Mouse (Mus musculus) midbrain, embryonic 10.5 days (tissue): ENCODE measurements around the gene Capn1. TPM values are rescaled to one million over a fixed set of nuclear protein-coding genes. Genes with fewer than 3 reads are reported as not detected.
A peak's percentile ranks its signal among the peaks of the same experiment; 100 is the strongest.

Source experiments
- DNase-seq: peaks from one replicate; pipeline ENCODE4 v3.0.0-alpha.2; 2017; ENCODE audit warnings: low spot score
- H3K27ac ChIP-seq: fragments of 300-500 bp; sonication (generic); replicated peaks from 2 replicates; pipeline ENCODE4 v1.5.1; 2016; ENCODE audit warnings: mild to moderate bottlenecking
- H3K27me3 ChIP-seq: fragments of 300-500 bp; sonication (generic); 2 replicates; pipeline ENCODE4 v1.6.1; 2016; ENCODE audit warnings: low read depth, mild to moderate bottlenecking; ENCODE audit not compliant: poor library complexity, severe bottlenecking
- H3K36me3 ChIP-seq: fragments of 300-500 bp; sonication (generic); 2 replicates; pipeline ENCODE4 v1.6.1; 2016; ENCODE audit warnings: mild to moderate bottlenecking, moderate library complexity
- H3K4me1 ChIP-seq: fragments of 300-500 bp; sonication (generic); 2 replicates; pipeline ENCODE4 v1.6.1; 2016
- H3K4me3 ChIP-seq: fragments of 300-500 bp; sonication (generic); 2 replicates; pipeline ENCODE4 v1.5.1; 2016; ENCODE audit warnings: mild to moderate bottlenecking, moderate library complexity
- H3K9me3 ChIP-seq: fragments of 300-500 bp; sonication (generic); replicated peaks from 2 replicates; pipeline ENCODE4 v1.6.1; 2016; ENCODE audit warnings: mild to moderate bottlenecking
- WGBS: fragments of 180-500 bp; shearing (Covaris S2); methylation state at CpG from one replicate; pipeline ENCODE4 v1.1.7; 2016; 5-methylcytosine and 5-hydroxymethylcytosine counted together
- polyA plus RNA-seq: library from polyadenylated mRNA; unstranded; fragments of >200 nt; fragmentation: Nextera tagmentation; extraction: Ambion mirVana; gene quantifications from 2 replicates; pipeline ENCODE4 v1.2.1, GENCODE M21; 2016

Gene Capn1
- polyA plus RNA-seq, 1 experiment from 2014 or later: 4.1 TPM

- Histone ChIP-seq H3K27ac (no peak overlapping the region), H3K36me3 (no peaks in the 10 kb centered on the region), H3K4me1 (no peaks in the 10 kb centered on the region), H3K9me3 (no peaks in the 10 kb centered on the region), H3K27me3 (no peaks in the 10 kb centered on the region), H3K4me3 (no peak overlapping the region)
- WGBS: 76% methylated on average over 3 of the region's 3 CpGs
- DNase-seq: no peak
Measured at GRCm38 (mm10) chr19:5977717-5978116, 38.0 kb downstream of the Capn1 start.

GRCm38 (mm10) chr19:5975676-5976075 is 40.0 kb downstream of the Capn1 start:
- 85% methylated on average over 4 of the region's 4 CpGs for WGBS

GRCm38 (mm10) chr19:5975112-5975511 is 40.6 kb downstream of the Capn1 start:
- Histone ChIP-seq H3K36me3 (no peaks in the 10 kb centered on the region), H3K4me3 (no peak overlapping the region), H3K4me1 (no peaks in the 10 kb centered on the region), H3K27me3 (no peaks in the 10 kb centered on the region), H3K9me3 (no peaks in the 10 kb centered on the region), H3K27ac (no peak overlapping the region)
- WGBS: 76% methylated on average over 4 of the region's 4 CpGs
- DNase-seq: no peak

More at GRCm38 (mm10) chr19:5975676-5976075, 40.0 kb downstream of the Capn1 start:
- Histone ChIP-seq H3K36me3 (no peaks in the 10 kb centered on the region), H3K4me1 (no peaks in the 10 kb centered on the region), H3K9me3 (no peaks in the 10 kb centered on the region), H3K4me3 (no peak overlapping the region), H3K27ac (no peak overlapping the region), H3K27me3 (no peaks in the 10 kb centered on the region)
- no peak for DNase-seq

- Histone ChIP-seq H3K4me3 (no peak overlapping the region), H3K9me3 (no peaks in the 10 kb centered on the region), H3K27ac (no peak overlapping the region), H3K27me3 (no peaks in the 10 kb centered on the region), H3K4me1 (peaks cover 23% of the 10 kb centered on the region), H3K36me3 (no peaks in the 10 kb centered on the region)
- 88% methylated on average over 10 of the region's 10 CpGs for WGBS
- no peak for DNase-seq
Measured at GRCm38 (mm10) chr19:5967664-5968063, 48.0 kb downstream of the Capn1 start.

DNA sequence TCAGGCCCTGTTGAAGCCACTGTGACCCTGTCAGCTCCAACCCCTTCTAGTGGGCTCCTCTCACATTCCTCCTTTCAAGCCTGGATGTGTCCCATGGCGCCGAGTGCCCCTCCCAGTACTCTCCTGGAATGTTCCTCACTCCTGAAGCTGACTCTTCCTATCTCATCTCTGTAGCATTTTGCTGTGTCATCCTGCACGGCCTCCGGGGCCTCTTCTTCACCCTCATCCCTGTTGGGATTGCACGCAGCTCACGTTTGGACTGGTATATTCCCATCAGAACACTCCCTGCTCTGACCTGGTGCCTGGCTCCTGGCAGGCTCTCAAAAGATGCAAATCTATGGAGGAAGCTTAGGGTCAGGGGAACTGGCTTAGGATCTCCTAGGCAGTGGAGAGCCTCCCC is 48.9 kb downstream of the Capn1 start:
- Histone ChIP-seq H3K4me3 (no peak overlapping the region), H3K27ac (0 out of 2 replicates have a peak overlapping the region, but pooled peaks have one; percentile 1), H3K9me3 (no peaks in the 10 kb centered on the region), H3K27me3 (no peaks in the 10 kb centered on the region), H3K36me3 (peaks cover under 1% of the 10 kb centered on the region; the same call in 1 of the 2 replicates), H3K4me1 (peaks cover 28% of the 10 kb centered on the region)
- WGBS: 74% methylated on average over 6 of the region's 6 CpGs
- DNase-seq: no peak

DNA sequence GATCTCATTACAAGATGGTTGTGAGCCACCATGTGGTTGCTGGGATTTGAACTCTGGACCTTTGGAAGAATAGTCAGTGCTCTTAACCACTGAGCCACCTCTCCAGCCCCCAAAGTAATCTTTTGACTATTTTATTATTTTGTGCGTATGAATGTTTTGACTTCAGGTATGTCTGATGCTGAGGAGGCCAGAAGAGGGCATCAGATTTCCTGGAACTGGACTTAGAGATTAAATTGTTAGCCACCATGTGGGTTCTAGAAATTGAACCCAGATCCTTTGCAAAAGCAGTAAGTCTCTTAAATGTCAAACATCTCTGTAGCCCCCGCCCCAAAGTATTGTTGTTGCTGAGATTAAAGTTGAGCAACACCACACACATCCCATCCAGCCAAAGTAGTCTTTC is 49.8 kb downstream of the Capn1 start:
- WGBS: 94% methylated on average over 2 of the region's 2 CpGs
- Histone ChIP-seq H3K4me1 (peaks cover 37% of the 10 kb centered on the region), H3K36me3 (peaks cover 9% of the 10 kb centered on the region), H3K4me3 (no peak overlapping the region), H3K27me3 (no peaks in the 10 kb centered on the region), H3K27ac (no peak overlapping the region), H3K9me3 (no peaks in the 10 kb centered on the region)
- no peak for DNase-seq

- Histone ChIP-seq H3K4me3 (peak overlapping the region; percentile 66; the same call in 1 of the 2 replicates), H3K4me1 (peaks cover 37% of the 10 kb centered on the region), H3K36me3 (peaks cover 16% of the 10 kb centered on the region), H3K9me3 (no peaks in the 10 kb centered on the region), H3K27ac (no peak overlapping the region), H3K27me3 (no peaks in the 10 kb centered on the region)
- WGBS: 10% methylated on average over 4 of the region's 4 CpGs
- DNase-seq: peak; percentile 80
Measured at GRCm38 (mm10) chr19:5965280-5965679, 50.4 kb downstream of the Capn1 start.

- WGBS: 78% methylated on average over 2 of the region's 2 CpGs
- Histone ChIP-seq H3K36me3 (peaks cover 20% of the 10 kb centered on the region), H3K9me3 (no peaks in the 10 kb centered on the region), H3K27me3 (no peaks in the 10 kb centered on the region), H3K4me1 (peaks cover 37% of the 10 kb centered on the region), H3K4me3 (peak overlapping the region; percentile 66), H3K27ac (peak overlapping the region; percentile 33; the same call in 1 of the 2 replicates)
- no peak for DNase-seq
Measured at GRCm38 (mm10) chr19:5964804-5965203, 50.9 kb downstream of the Capn1 start.

DNA sequence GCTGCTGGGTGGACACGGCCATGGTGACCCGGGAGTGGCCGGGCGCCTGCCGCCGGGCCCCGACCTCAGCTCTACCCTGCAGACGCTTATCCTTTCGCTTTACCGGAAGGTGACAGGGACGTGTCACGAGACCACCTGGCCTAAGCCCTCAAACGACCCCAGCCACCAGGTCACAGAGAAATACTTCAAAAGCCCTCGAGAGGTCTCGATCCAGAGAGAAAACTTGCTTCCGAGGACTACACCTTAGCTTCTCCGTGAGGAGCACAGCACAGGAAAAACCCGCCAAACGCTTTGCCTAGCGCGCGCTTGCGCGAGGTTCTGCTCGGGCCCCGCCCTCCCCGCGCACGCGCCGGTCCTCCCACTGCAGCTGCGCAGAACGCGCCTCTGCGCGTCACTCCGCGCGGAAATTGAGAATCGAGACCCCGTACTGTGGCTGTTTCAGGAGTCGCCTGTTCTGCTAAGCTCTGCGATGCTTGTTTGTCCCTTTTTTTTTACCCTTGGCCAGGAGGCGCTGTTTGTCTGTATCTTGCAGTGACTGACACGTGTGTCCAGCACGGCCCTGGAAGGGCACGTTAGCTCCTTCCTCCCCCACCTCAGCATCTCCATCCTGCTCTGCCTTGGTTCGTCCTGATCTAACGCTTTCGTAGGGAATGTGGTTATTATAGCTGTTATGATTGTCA is 51.7 kb downstream of the Capn1 start, which contains the start of gene Pola2:
TSS of gene Pola2 (minus strand) at position 320 of the 680 bp plus-strand sequence.
- no peaks in the 10 kb centered on the region for H3K27me3 ChIP-seq
- under 1% methylated on average over 50 of the region's 50 CpGs for WGBS
- H3K9me3 ChIP-seq: no peaks in the 10 kb centered on the region
- peaks cover 28% of the 10 kb centered on the region for H3K36me3 ChIP-seq
- H3K27ac ChIP-seq: peak within 1 kb of the TSS; percentile 88
- DNase-seq: peak; percentile 89
- peaks cover 37% of the 10 kb centered on the region for H3K4me1 ChIP-seq
- H3K4me3 ChIP-seq: peak within 1 kb of the TSS; percentile 66

DNA sequence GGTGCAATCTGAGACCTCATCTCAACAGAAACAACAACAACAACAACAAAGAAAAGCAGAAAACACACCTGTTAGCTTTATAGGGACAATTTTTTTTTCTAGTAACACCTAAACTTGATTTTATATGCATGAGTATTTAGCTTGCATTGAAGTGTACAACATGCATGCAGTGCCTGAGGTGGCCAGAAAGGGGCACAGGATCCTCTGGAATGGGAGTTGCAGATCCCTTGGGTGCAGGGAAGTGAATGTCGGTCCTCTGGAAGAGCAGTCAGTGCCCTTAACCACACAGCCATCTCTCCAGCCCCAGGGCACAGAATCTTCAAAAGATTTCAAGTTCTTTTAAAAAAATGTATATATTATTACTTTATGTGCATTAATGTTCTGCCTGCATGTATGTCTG is 53.0 kb downstream of the Capn1 start:
- Histone ChIP-seq H3K27ac (no peak overlapping the region), H3K4me3 (peak overlapping the region; percentile 66), H3K36me3 (peaks cover 42% of the 10 kb centered on the region), H3K4me1 (peaks cover 37% of the 10 kb centered on the region), H3K9me3 (no peaks in the 10 kb centered on the region), H3K27me3 (no peaks in the 10 kb centered on the region)
- DNase-seq: no peak
- 47% methylated on average over 1 of the region's 1 CpGs for WGBS

- DNase-seq: no peak
- peaks cover 11% of the 10 kb centered on the region for H3K4me1 ChIP-seq
- no peak overlapping the region for H3K27ac ChIP-seq
- H3K4me3 ChIP-seq: no peak overlapping the region
- peaks cover 91% of the 10 kb centered on the region for H3K36me3 ChIP-seq
- H3K27me3 ChIP-seq: no peaks in the 10 kb centered on the region
- WGBS: 94% methylated on average over 5 of the region's 5 CpGs
- no peaks in the 10 kb centered on the region for H3K9me3 ChIP-seq
Measured at GRCm38 (mm10) chr19:5957371-5957770, 58.3 kb downstream of the Capn1 start.

- Histone ChIP-seq H3K27me3 (no peaks in the 10 kb centered on the region), H3K4me3 (no peak overlapping the region), H3K4me1 (peaks cover 8% of the 10 kb centered on the region), H3K27ac (no peak overlapping the region), H3K9me3 (no peaks in the 10 kb centered on the region), H3K36me3 (peaks cover 96% of the 10 kb centered on the region)
- DNase-seq: peak; percentile 73
- WGBS: 32% methylated on average over 3 of the region's 3 CpGs
Measured at GRCm38 (mm10) chr19:5956685-5957084, 59.0 kb downstream of the Capn1 start.
